Mouse (Mus musculus) intestine, postnatal 0 days (tissue): ENCODE measurements around the gene Stx3. TPM values are rescaled to one million over a fixed set of nuclear protein-coding genes. Genes with fewer than 3 reads are reported as not detected.

Source experiments
- ATAC-seq: fragments of 200-750 bp; cut with Nextera tagmentation; 2 replicates; pipeline ENCODE4 v1.8.0; 2017; ENCODE audit warnings: mild to moderate bottlenecking, moderate TSS enrichment, moderate library complexity
- H3K27ac ChIP-seq: fragments of 300-500 bp; sonication (generic); 2 replicates; pipeline ENCODE4 v1.5.1; 2014; ENCODE audit warnings: mild to moderate bottlenecking, low read depth, low read length, moderate library complexity
- H3K27me3 ChIP-seq: fragments of 300-500 bp; sonication (generic); replicated peaks from 2 replicates; pipeline ENCODE4 v1.6.1; 2014; ENCODE audit warnings: low read length, mixed read lengths; ENCODE audit not compliant: control insufficient read depth, insufficient read depth
- H3K36me3 ChIP-seq: fragments of 300-500 bp; sonication (generic); 2 replicates; pipeline ENCODE4 v1.6.1; 2014; ENCODE audit warnings: mild to moderate bottlenecking, moderate library complexity; ENCODE audit not compliant: control insufficient read depth, insufficient read depth
- H3K4me1 ChIP-seq: fragments of 300-500 bp; sonication (generic); replicated peaks from 2 replicates; pipeline ENCODE4 v1.6.1; 2014; ENCODE audit warnings: antibody characterized with exemption, low read length, mixed read lengths; ENCODE audit not compliant: control insufficient read depth, insufficient read depth
- H3K4me2 ChIP-seq: fragments of 300-500 bp; sonication (generic); replicated peaks from 2 replicates; pipeline ENCODE4 v1.6.1; 2014; ENCODE audit warnings: low read depth, mild to moderate bottlenecking, moderate library complexity
- H3K4me3 ChIP-seq: fragments of 300-500 bp; sonication (generic); 2 replicates; pipeline ENCODE4 v1.5.1; 2014; ENCODE audit warnings: low read depth, low read length
- H3K9ac ChIP-seq: fragments of 300-500 bp; sonication (generic); 2 replicates; pipeline ENCODE4 v1.6.1; 2014; ENCODE audit warnings: mild to moderate bottlenecking, low read depth, low read length
- H3K9me3 ChIP-seq: fragments of 300-500 bp; sonication (generic); 2 replicates; pipeline ENCODE4 v1.6.1; 2016; ENCODE audit warnings: mixed run types; ENCODE audit not compliant: control insufficient read depth
- CTCF ChIP-seq: sonication (generic); IDR thresholded peaks from 2 replicates; pipeline ENCODE4 v1.5.1; 2016; ENCODE audit warnings: low read depth, mild to moderate bottlenecking, control low read depth, antibody characterized with exemption, moderate library complexity
- WGBS: fragments of 180-500 bp; shearing (Covaris S2); extraction: QIAGEN DNeasy Blood & Tissue Kit; methylation state at CpG from one replicate; pipeline ENCODE4 v1.1.7; 2014; 5-methylcytosine and 5-hydroxymethylcytosine counted together
- polyA plus RNA-seq: library from polyadenylated mRNA; unstranded; fragments of >200 nt; fragmentation: Nextera tagmentation; extraction: Ambion mirVana; gene quantifications from 2 replicates; pipeline ENCODE4 v1.2.1, GENCODE M21; 2015

Gene Stx3
- polyA plus RNA-seq, 1 experiment from 2014 or later, result 125 TPM

DNA sequence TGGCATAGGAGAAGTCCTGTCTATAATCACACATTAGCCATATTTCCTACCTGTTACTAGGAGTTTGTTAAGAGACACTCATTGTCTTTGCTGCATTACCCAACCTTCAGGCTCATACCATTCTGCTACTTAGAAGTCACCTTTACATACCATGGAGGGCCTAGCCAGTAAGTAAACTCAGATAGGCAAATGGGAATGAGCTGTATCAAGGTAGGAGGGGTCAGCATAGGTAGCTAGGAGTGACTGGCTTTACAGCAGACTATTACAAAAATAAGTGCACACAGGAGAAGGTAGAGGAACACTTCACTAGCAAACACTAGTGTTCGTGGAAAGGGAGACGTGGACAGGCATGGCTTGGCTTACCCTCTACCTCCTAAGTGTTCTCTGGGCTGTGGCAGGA lies 71.9 kb downstream of the Stx3 start, which contains the start of gene Gif:
Gif (plus strand) TSS at position 257 of the 400 bp plus-strand sequence.
- no peak within 1 kb of the TSS for H3K9ac ChIP-seq
- H3K4me2 ChIP-seq, result no peak within 1 kb of the TSS
- no peak within 1 kb of the TSS for H3K4me3 ChIP-seq
- H3K36me3 ChIP-seq, result no peaks in the 10 kb centered on the region
- H3K4me1 ChIP-seq, result no peaks in the 10 kb centered on the region
- no peaks in the 10 kb centered on the region for H3K27me3 ChIP-seq
- no peaks in the 10 kb centered on the region for H3K9me3 ChIP-seq
- no peak for TF ChIP-seq CTCF
- 85% methylated on average over 2 of the region's 2 CpGs for WGBS
- H3K27ac ChIP-seq, result no peak within 1 kb of the TSS
- no peak for ATAC-seq

DNA sequence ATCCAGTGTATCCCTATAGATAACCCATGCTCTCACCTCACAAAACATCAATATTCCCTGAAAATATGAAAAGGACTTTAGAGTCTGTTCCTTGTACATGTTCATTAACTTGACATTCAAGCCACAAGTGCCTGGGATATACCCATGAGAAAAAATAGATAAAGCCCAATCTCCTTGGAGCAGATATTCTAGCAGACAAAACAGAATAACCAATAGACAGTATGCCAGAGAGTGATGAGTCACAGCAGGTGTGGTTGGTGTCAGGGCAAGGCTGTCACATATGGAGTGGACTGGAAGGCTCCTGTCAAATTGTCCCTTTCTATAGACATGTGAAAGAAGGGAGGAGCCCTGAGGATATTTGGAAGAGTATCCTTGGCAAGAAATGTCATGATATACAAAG lies 73.5 kb downstream of the Stx3 start:
- Histone ChIP-seq H3K4me3 (no peak overlapping the region), H3K9me3 (no peaks in the 10 kb centered on the region), H3K4me1 (no peaks in the 10 kb centered on the region), H3K27ac (no peak overlapping the region), H3K36me3 (no peaks in the 10 kb centered on the region), H3K4me2 (no peak overlapping the region), H3K9ac (no peak overlapping the region), H3K27me3 (no peaks in the 10 kb centered on the region)
- TF ChIP-seq CTCF, result no peak
- no peak for ATAC-seq

DNA sequence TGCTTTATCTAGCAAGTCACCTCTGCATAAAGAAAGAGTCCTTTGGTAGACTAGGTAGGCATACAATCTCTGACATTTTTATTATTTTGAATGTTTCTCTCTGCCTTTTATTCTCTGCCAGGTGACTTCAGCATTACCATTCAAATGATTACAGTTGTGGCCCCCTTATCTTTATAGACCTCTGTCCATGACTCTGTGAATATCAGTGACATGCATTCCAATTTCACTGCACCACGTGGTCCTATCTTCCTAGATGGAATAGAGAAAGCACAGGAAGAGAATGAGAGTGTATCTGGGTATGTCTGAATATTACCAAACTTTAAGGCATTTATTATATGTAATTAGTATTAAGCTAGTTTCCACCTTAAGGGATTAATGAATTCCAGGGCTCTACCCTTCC lies 82.7 kb downstream of the Stx3 start:
- Histone ChIP-seq H3K4me3 (no peak overlapping the region), H3K27ac (no peak overlapping the region), H3K4me2 (no peak overlapping the region), H3K27me3 (no peaks in the 10 kb centered on the region), H3K9ac (no peak overlapping the region), H3K36me3 (no peaks in the 10 kb centered on the region), H3K4me1 (no peaks in the 10 kb centered on the region), H3K9me3 (no peaks in the 10 kb centered on the region)
- ATAC-seq, result no peak
- TF ChIP-seq CTCF, result no peak
- 17% methylated on average over 1 of the region's 1 CpGs for WGBS

DNA sequence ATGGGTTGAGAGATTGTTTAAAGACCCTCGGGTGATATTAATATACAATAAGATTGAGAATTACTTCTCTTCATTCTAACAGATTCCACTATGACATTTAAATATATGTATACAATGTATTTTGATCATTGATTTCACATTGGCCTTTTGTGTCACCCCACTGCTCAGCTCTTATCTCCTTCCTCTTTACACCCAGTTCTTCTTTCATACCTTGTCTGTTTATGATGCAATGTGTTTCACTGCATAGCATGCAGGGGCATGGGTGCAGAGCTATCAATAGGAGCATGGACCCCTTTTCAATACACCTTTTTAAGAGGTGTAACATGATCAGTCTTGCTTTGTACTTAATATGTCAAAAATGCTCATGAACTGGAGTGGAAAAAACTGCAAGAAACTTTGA lies 88.9 kb downstream of the Stx3 start:
- H3K9me3 ChIP-seq, result no peaks in the 10 kb centered on the region
- H3K4me1 ChIP-seq, result no peaks in the 10 kb centered on the region
- no peaks in the 10 kb centered on the region for H3K27me3 ChIP-seq
- no peak overlapping the region for H3K4me2 ChIP-seq
- 77% methylated on average over 1 of the region's 1 CpGs for WGBS
- H3K9ac ChIP-seq, result no peak overlapping the region
- no peak overlapping the region for H3K4me3 ChIP-seq
- TF ChIP-seq CTCF, result no peak
- no peak for ATAC-seq
- H3K36me3 ChIP-seq, result no peaks in the 10 kb centered on the region
- H3K27ac ChIP-seq, result no peak overlapping the region

DNA sequence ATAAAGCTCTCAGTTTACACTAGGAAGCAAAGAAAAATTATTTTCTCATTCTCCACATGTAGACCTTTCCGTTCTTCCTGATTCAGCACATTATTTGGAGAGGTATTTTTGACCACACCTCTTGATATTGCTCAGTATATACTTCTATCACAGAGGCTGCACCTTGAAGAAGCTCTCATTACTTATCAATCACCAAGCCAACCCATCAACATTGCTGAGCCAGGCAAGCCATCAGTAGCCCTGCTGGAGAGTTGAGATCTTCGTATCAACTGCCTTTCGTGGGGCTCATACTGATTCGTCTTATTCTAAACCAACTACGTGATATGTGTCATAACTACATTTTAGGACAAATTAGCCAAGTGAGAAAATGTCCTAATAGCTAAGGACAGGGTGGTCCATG lies 91.9 kb downstream of the Stx3 start:
- H3K27me3 ChIP-seq, result no peaks in the 10 kb centered on the region
- TF ChIP-seq CTCF, result no peak
- no peak overlapping the region for H3K4me3 ChIP-seq
- no peak overlapping the region for H3K9ac ChIP-seq
- no peak overlapping the region for H3K27ac ChIP-seq
- no peak overlapping the region for H3K4me2 ChIP-seq
- no peak for ATAC-seq
- H3K4me1 ChIP-seq, result no peaks in the 10 kb centered on the region
- no peaks in the 10 kb centered on the region for H3K9me3 ChIP-seq
- WGBS, result 96% methylated on average over 5 of the region's 5 CpGs
- H3K36me3 ChIP-seq, result no peaks in the 10 kb centered on the region

DNA sequence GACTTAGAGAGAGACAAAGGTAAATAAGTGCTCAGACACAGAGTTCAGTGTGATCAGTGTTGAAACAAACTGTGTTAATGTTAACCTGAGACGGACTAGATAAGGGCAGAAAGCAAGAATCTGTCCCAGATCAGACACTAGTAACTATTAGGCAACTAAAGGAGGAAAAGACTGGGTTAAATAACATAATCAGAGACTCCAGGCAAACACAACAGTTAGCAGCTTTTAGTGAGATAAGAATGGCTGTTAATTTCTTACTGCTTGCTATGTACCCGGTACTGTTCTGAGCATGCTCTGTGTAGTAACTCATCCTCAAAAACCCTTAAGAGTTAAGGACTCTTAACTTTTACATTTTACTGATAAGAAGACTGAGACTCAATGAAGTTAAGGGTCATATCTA lies 93.3 kb downstream of the Stx3 start:
- H3K36me3 ChIP-seq, result no peaks in the 10 kb centered on the region
- H3K27me3 ChIP-seq, result no peaks in the 10 kb centered on the region
- H3K4me2 ChIP-seq, result no peak overlapping the region
- H3K9me3 ChIP-seq, result no peaks in the 10 kb centered on the region
- no peaks in the 10 kb centered on the region for H3K4me1 ChIP-seq
- ATAC-seq, result no peak
- no peak for TF ChIP-seq CTCF
- no peak overlapping the region for H3K4me3 ChIP-seq
- 44% methylated on average over 2 of the region's 2 CpGs for WGBS
- H3K27ac ChIP-seq, result no peak overlapping the region
- H3K9ac ChIP-seq, result no peak overlapping the region

Other genes starting within 250 kb of the Stx3 start
- 4.4 and 5.4 TPM in 2 replicates for gene Ms4a6d, start 214.6 kb downstream of the Stx3 start, polyA plus RNA-seq
- gene Ms4a2, start 195.7 kb downstream of the Stx3 start, polyA plus RNA-seq, result 0.04 TPM in 1 of 2 replicates, not detected in the other
- not detected in 2 replicates for gene Ms4a3, start 178.6 kb downstream of the Stx3 start, polyA plus RNA-seq
- gene Oosp2, start 158.8 kb downstream of the Stx3 start, polyA plus RNA-seq, result not detected in 2 replicates
- not detected in 2 replicates for gene Oosp1, start 128.3 kb downstream of the Stx3 start, polyA plus RNA-seq
- not detected in 2 replicates for gene Oosp3, start 122.3 kb downstream of the Stx3 start, polyA plus RNA-seq
- not detected in 2 replicates for gene Gif, start 71.8 kb downstream of the Stx3 start, polyA plus RNA-seq
- gene Mrpl16, start 49.0 kb downstream of the Stx3 start, polyA plus RNA-seq, result 54.0 and 54.7 TPM in 2 replicates
- 0.08 TPM in 1 of 2 replicates, not detected in the other for gene Olfr1417, start 19.8 kb upstream of the Stx3 start, polyA plus RNA-seq
- not detected in 2 replicates for gene Olfr1418, start 41.7 kb upstream of the Stx3 start, polyA plus RNA-seq
- not detected in 2 replicates for gene Olfr1419, start 55.7 kb upstream of the Stx3 start, polyA plus RNA-seq
- 0.05 TPM in 1 of 2 replicates, not detected in the other for gene Olfr1420, start 67.2 kb upstream of the Stx3 start, polyA plus RNA-seq
- gene Patl1, start 93.0 kb upstream of the Stx3 start, polyA plus RNA-seq, result 8.4 and 9.3 TPM in 2 replicates
- 6.2 and 6.9 TPM in 2 replicates for gene Osbp, start 146.5 kb upstream of the Stx3 start, polyA plus RNA-seq
- not detected in 2 replicates for gene Olfr1423, start 221.9 kb upstream of the Stx3 start, polyA plus RNA-seq
- gene Olfr1424, start 243.3 kb upstream of the Stx3 start, polyA plus RNA-seq, result not detected in 2 replicates